Comparison of ENCODE assay signal across 9 mouse cellular contexts in genomic region chr2:30653046-30653445, GRCm38 (mm10). TPM values are rescaled to one million over a fixed set of nuclear protein-coding genes. Genes with fewer than 3 reads are reported as not detected.
DNase-seq lines count a peak whose midpoint lies in the region; ATAC-seq and TF ChIP-seq lines count a peak whose summit lies in the region.
"Had no signal": no experiment of that assay in that cellular context is flagged by ENCODE, and none has a peak within 500 bp of the region (broad histone marks: within the 10 kb centered on the region; RNA-seq: fewer than 3 reads in every experiment).

No protein-coding gene starts in this region.

- no peak for TF ChIP-seq POLR2A in olfactory bulb, adult 2 months (IDR thresholded peaks at IDR 0.05; ENCODE audit: insufficient read depth, low read depth, low read length)

- H3K4me2 ChIP-seq in liver, embryonic 11.5 days: no peak overlapping the region
- H3K4me2 ChIP-seq in forebrain, embryonic 13.5 days: peak overlapping the region; percentile 18; the same call in 1 of the 2 replicates
- no peak overlapping the region for H3K4me2 ChIP-seq in intestine, embryonic 16.5 days (ENCODE audit: low read depth, low read length)
- H3K4me2 ChIP-seq: liver, embryonic 15.5 days had no signal

- no peaks in the 10 kb centered on the region for H3K36me3 ChIP-seq in liver, embryonic 11.5 days (ENCODE audit: control insufficient read depth, insufficient read depth, low read length)
- no peaks in the 10 kb centered on the region for H3K36me3 ChIP-seq in forebrain, embryonic 13.5 days (ENCODE audit: poor library complexity, severe bottlenecking)
- no peaks in the 10 kb centered on the region for H3K36me3 ChIP-seq in intestine, embryonic 16.5 days (ENCODE audit: control insufficient read depth, insufficient read depth, low read length)
- H3K36me3 ChIP-seq: liver, embryonic 15.5 days had no signal

- no peaks in the 10 kb centered on the region for H3K27me3 ChIP-seq in liver, embryonic 11.5 days (replicated peaks; ENCODE audit: control insufficient read depth, insufficient read depth, low read length)
- no peaks in the 10 kb centered on the region for H3K27me3 ChIP-seq in forebrain, embryonic 13.5 days
- no peaks in the 10 kb centered on the region for H3K27me3 ChIP-seq in intestine, embryonic 16.5 days (replicated peaks; ENCODE audit: control insufficient read depth, insufficient read depth, low read length)

- no peak for DNase-seq in liver, embryonic 11.5 days (ENCODE audit: low spot score)
- DNase-seq in liver: no peak
- DNase-seq in thymus, postnatal 14 days: no peak
- no peak for DNase-seq in right cerebral cortex, postnatal 4 days
- DNase-seq in layer of hippocampus, postnatal 14 days (ENCODE audit: low spot score in 2 of 2): no peak

- TF ChIP-seq CTCF in olfactory bulb, adult 2 months (IDR thresholded peaks at IDR 0.05; ENCODE audit: insufficient read depth, low read depth, low read length): no peak

- H3K9me3 ChIP-seq in liver, embryonic 11.5 days (ENCODE audit: control insufficient read depth, low read length): no peaks in the 10 kb centered on the region
- peaks cover 3% of the 10 kb centered on the region; the same call in 1 of the 2 replicates for H3K9me3 ChIP-seq in forebrain, embryonic 13.5 days (replicated peaks)
- H3K9me3 ChIP-seq in intestine, embryonic 16.5 days (ENCODE audit: control insufficient read depth, low read length): no peaks in the 10 kb centered on the region
- H3K9me3 ChIP-seq: liver, embryonic 15.5 days had no signal

- ATAC-seq in liver, embryonic 11.5 days (replicated peaks; ENCODE audit: low FRiP score): no peak
- no peak for ATAC-seq in forebrain, embryonic 13.5 days
- ATAC-seq in intestine, embryonic 16.5 days: no peak

- 75% methylated on average over 4 of the region's 4 CpGs for WGBS in liver, embryonic 11.5 days
- WGBS in forebrain, embryonic 13.5 days: 68% methylated on average over 4 of the region's 4 CpGs
- WGBS in intestine, embryonic 16.5 days: 77% methylated on average over 4 of the region's 4 CpGs
- WGBS in olfactory bulb, adult 2 months: 85% methylated on average over 4 of the region's 4 CpGs

- peak overlapping the region; percentile 83 for H3K27ac ChIP-seq in liver, embryonic 11.5 days (ENCODE audit: low read depth, low read length)
- H3K27ac ChIP-seq in forebrain, embryonic 13.5 days: peak overlapping the region; percentile 94
- peak overlapping the region; percentile 92 for H3K27ac ChIP-seq in intestine, embryonic 16.5 days (ENCODE audit: low read length)
- H3K27ac ChIP-seq in olfactory bulb, adult 2 months (ENCODE audit: insufficient read depth, low read depth, low read length): peak overlapping the region; percentile 89
- H3K27ac ChIP-seq: liver, embryonic 15.5 days had no signal

- peaks cover 25% of the 10 kb centered on the region for H3K4me1 ChIP-seq in liver, embryonic 11.5 days (replicated peaks; ENCODE audit: control insufficient read depth, insufficient read depth, low read length)
- H3K4me1 ChIP-seq in forebrain, embryonic 13.5 days: peaks cover 83% of the 10 kb centered on the region
- H3K4me1 ChIP-seq in intestine, embryonic 16.5 days (ENCODE audit: control insufficient read depth, insufficient read depth, low read length): peaks cover 26% of the 10 kb centered on the region
- H3K4me1 ChIP-seq in olfactory bulb, adult 2 months (ENCODE audit: control insufficient read depth, insufficient read depth, low read length): peaks cover 92% of the 10 kb centered on the region

- H3K4me3 ChIP-seq in liver, embryonic 11.5 days (ENCODE audit: low read depth, low read length): no peak overlapping the region
- H3K4me3 ChIP-seq in forebrain, embryonic 13.5 days: no peak overlapping the region
- H3K4me3 ChIP-seq in intestine, embryonic 16.5 days (ENCODE audit: low read length): no peak overlapping the region
- no peak overlapping the region for H3K4me3 ChIP-seq in olfactory bulb, adult 2 months (ENCODE audit: insufficient read depth, low read depth, low read length)
- H3K4me3 ChIP-seq: liver, embryonic 15.5 days had no signal

- H3K9ac ChIP-seq in liver, embryonic 11.5 days (ENCODE audit: low read depth, low read length): no peak overlapping the region
- H3K9ac ChIP-seq in forebrain, embryonic 13.5 days: peak overlapping the region; percentile 61
- peak overlapping the region; percentile 47 for H3K9ac ChIP-seq in intestine, embryonic 16.5 days (ENCODE audit: low read depth, low read length)
- H3K9ac ChIP-seq: liver, embryonic 15.5 days had no signal

RNA-seq across cellular contexts. Expression of gene Cstad, which starts 58.2 kb away (rescaled TPM):
- 0.38 TPM in 1 of 2 replicates, not detected in the other for polyA plus RNA-seq in liver, embryonic 11.5 days (2014; fragmentation: Nextera tagmentation; extraction: Ambion mirVana)
- polyA plus RNA-seq in forebrain, embryonic 13.5 days (2015; fragmentation: Nextera tagmentation; extraction: Ambion mirVana): 0.49 and 1.1 TPM in 2 replicates
- 0.58 and 0.99 TPM in 2 replicates for polyA plus RNA-seq in intestine, embryonic 16.5 days (2015; fragmentation: Nextera tagmentation; extraction: Ambion mirVana)
- not detected in 2 replicates for polyA plus RNA-seq in olfactory bulb, adult 2 months (2012; ENCODE audit: insufficient read depth, insufficient read length, low replicate concordance, missing spikeins)
- total RNA-seq in layer of hippocampus, postnatal 14 days (2021): 1 to 10 TPM; 7.5 to 9.3 TPM
- polyA plus RNA-seq: liver, embryonic 15.5 days had no signal
